Mouse (Mus musculus) lung, postnatal 0 days (tissue): ENCODE measurements around the gene Tcf7.

Source experiments
- CTCF ChIP-seq: IDR thresholded peaks from 2 replicates; pipeline ENCODE4 v1.5.1; 2016; ENCODE audit warnings: antibody characterized with exemption, mild to moderate bottlenecking
- EP300 ChIP-seq: IDR thresholded peaks from 2 replicates; pipeline ENCODE4 v1.6.1; 2016; ENCODE audit warnings: antibody characterized with exemption, mild to moderate bottlenecking, control low read depth

- TF ChIP-seq CTCF (no peak), EP300 (no peak)
Measured at GRCm38 (mm10) chr11:52305266-52305665, 22.5 kb upstream of the Tcf7 start.
